Mouse (Mus musculus): Measurements from ENCODE around the gene Nanos3.

- TF ChIP-seq CTCF (IDR thresholded peaks at IDR 0.05; ENCODE audit: borderline replicate concordance, insufficient read depth, low read depth, low read length) (no peak), POLR2A (IDR thresholded peaks at IDR 0.05; ENCODE audit: borderline replicate concordance, insufficient read depth, low read length) (no peak)
Measured at GRCm38 (mm10) chr8:84192023-84192422, 7.0 kb upstream of the Nanos3 start.
